ENCODE assay signal across 13 mouse cellular contexts in genomic region chr19:55660165-55660564, GRCm38 (mm10).
DNase-seq lines count a peak whose midpoint lies in the region; ATAC-seq lines count a peak whose summit lies in the region.
"Had no signal": no experiment of that assay in that cellular context is flagged by ENCODE, and none has a peak within 500 bp of the region (broad histone marks: within the 10 kb centered on the region; RNA-seq: fewer than 3 reads in every experiment).

No protein-coding gene starts in this region.

- H3K9ac ChIP-seq in kidney, embryonic 15.5 days = no peak overlapping the region
- H3K9ac ChIP-seq: heart, embryonic 15.5 days; lung, embryonic 15.5 days had no signal

- H3K27ac ChIP-seq in macrophage = peak overlapping the region; percentile 60
- no peak overlapping the region for H3K27ac ChIP-seq in kidney, embryonic 15.5 days
- H3K27ac ChIP-seq: heart, embryonic 15.5 days; lung, embryonic 15.5 days had no signal

- H3K27me3 ChIP-seq in kidney, embryonic 15.5 days = no peaks in the 10 kb centered on the region
- H3K27me3 ChIP-seq: heart, embryonic 15.5 days; lung, embryonic 15.5 days had no signal

- H3K79me2 ChIP-seq in macrophage (ENCODE audit: inconsistent target) = no peaks in the 10 kb centered on the region

- no peak overlapping the region for H3K4me3 ChIP-seq in macrophage (ENCODE audit: inconsistent target)
- H3K4me3 ChIP-seq in kidney, embryonic 15.5 days (replicated peaks) = no peak overlapping the region
- H3K4me3 ChIP-seq: heart, embryonic 15.5 days; lung, embryonic 15.5 days had no signal

- H3K9me3 ChIP-seq in kidney, embryonic 15.5 days (replicated peaks) = no peaks in the 10 kb centered on the region
- H3K9me3 ChIP-seq: heart, embryonic 15.5 days; lung, embryonic 15.5 days had no signal

- peak; percentile 73 for DNase-seq in layer of hippocampus, adult 9-11 months
- DNase-seq in layer of hippocampus, postnatal 36 days = no peak
- peak; percentile 32 for DNase-seq in c-Kit-positive CD71-negative TER-119-negative erythroid progenitor cells, embryonic 14.5 days (ENCODE audit: low read depth)
- DNase-seq in heart, postnatal 4 days = peak; percentile 15
- DNase-seq in ovary, postnatal 10 days (ENCODE audit: low spot score) = no peak
- DNase-seq in Muller cell, postnatal 12 days (ENCODE audit: inconsistent ontology term) = no peak
- DNase-seq: cerebellum, adult 9-10 months had no signal

- H3K4me2 ChIP-seq in kidney, embryonic 15.5 days = no peak overlapping the region
- H3K4me2 ChIP-seq: heart, embryonic 15.5 days; lung, embryonic 15.5 days had no signal

- WGBS in macrophage (ENCODE audit: missing documents) = 3% methylated on average over 11 of the region's 11 CpGs
- 81% methylated on average over 11 of the region's 11 CpGs for WGBS in kidney, embryonic 15.5 days

- peaks cover 5% of the 10 kb centered on the region for H3K4me1 ChIP-seq in kidney, embryonic 15.5 days
- H3K4me1 ChIP-seq: lung, embryonic 15.5 days had no signal

- no peaks in the 10 kb centered on the region for H3K36me3 ChIP-seq in macrophage (ENCODE audit: inconsistent target)
- H3K36me3 ChIP-seq in kidney, embryonic 15.5 days = no peaks in the 10 kb centered on the region
- H3K36me3 ChIP-seq: heart, embryonic 15.5 days; lung, embryonic 15.5 days had no signal

- no peak for ATAC-seq in kidney, embryonic 15.5 days (replicated peaks; ENCODE audit: low FRiP score)
- ATAC-seq: activated CD4-positive, CD25-positive, alpha-beta regulatory T cell, adult 4 months; intestine, embryonic 16.5 days had no signal

Comparison
In these comparisons a context has a peak if more than half of its experiments do, and no peak if none do; other contexts are left out.
1. DNase-seq: peak in layer of hippocampus, adult 9-11 months (single experiment), c-Kit-positive CD71-negative TER-119-negative erythroid progenitor cells, embryonic 14.5 days (single experiment) and heart, postnatal 4 days (single experiment); none in layer of hippocampus, postnatal 36 days (0 of 2), ovary, postnatal 10 days (single experiment) and Muller cell, postnatal 12 days (single experiment).